Comparison of ENCODE assay signal across 19 mouse cellular contexts in the genomic region with DNA sequence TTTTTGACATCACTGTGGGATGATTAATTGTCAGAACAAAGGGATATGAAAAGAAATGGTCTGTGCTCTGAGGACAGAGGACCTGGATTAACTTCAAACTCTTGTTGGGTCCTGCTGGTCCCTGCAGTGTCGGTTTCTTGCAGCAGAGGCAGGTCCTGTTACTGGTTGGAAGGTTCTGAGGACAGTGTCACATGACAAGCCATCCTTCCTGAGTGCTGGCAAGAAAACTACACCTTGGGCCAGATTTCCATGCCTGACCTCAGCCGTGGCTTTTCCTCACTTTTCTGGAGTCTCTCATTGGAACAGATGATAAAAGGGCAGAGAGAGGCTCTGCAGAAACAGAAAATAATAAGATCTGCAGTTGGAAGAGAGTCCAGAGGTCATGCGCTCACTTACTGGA. TPM values are rescaled to one million over a fixed set of nuclear protein-coding genes. Genes with fewer than 3 reads are reported as not detected.
A peak's percentile ranks its signal among the peaks of the same experiment; 100 is the strongest.
DNase-seq lines count a peak whose midpoint lies in the region; ATAC-seq and TF ChIP-seq lines count a peak whose summit lies in the region.
"Had no signal": no experiment of that assay in that cellular context is flagged by ENCODE, and none has a peak within 500 bp of the region (broad histone marks: within the 10 kb centered on the region; RNA-seq: fewer than 3 reads in every experiment).

No protein-coding gene starts in this region.

- DNase-seq in gastrocnemius, adult 18-20 months (ENCODE audit: low spot score), result peak; percentile 32
- no peak for DNase-seq in gastrocnemius, postnatal 10 days
- DNase-seq in brain, adult 2 months (ENCODE audit: low read depth, low spot score), result peak; percentile 85
- peak; percentile 81 for DNase-seq in cerebellum, adult 9-11 months
- DNase-seq in gastrocnemius, postnatal 25 days, result peak; percentile 34
- no peak for DNase-seq in layer of hippocampus, adult 2 months (ENCODE audit: low spot score in 2 of 2)
- DNase-seq: adrenal gland, postnatal 10 days; heart, postnatal 36 days; liver; lung, adult 18-20 months; lung, postnatal 14 days; right cerebral cortex, adult 18-20 months; thymus, postnatal 14 days had no signal

- TF ChIP-seq CTCF in layer of hippocampus, adult 2 months (conservative IDR thresholded peaks at IDR 0.05), result no peak

- no peak overlapping the region for H3K4me3 ChIP-seq in layer of hippocampus, adult 2 months
- H3K4me3 ChIP-seq: embryonic facial prominence, embryonic 10.5 days; heart, embryonic 13.5 days; kidney, embryonic 15.5 days had no signal

- no peak overlapping the region for H3K27ac ChIP-seq in layer of hippocampus, adult 2 months
- H3K27ac ChIP-seq: embryonic facial prominence, embryonic 10.5 days; heart, embryonic 13.5 days; kidney, embryonic 15.5 days had no signal

- no peak for ATAC-seq in granulocyte monocyte progenitor cell, adult 5-6 weeks (replicated peaks; ENCODE audit: poor library complexity, severe bottlenecking)
- ATAC-seq: CD4-positive, CD25-positive, alpha-beta regulatory T cell, adult 4 months; Patski had no signal

RNA-seq across cellular contexts. Expression of a gene that starts 20.4 kb away (rescaled TPM):
- under 1 TPM; 0.43 to 0.80 TPM for total RNA-seq in gastrocnemius, adult 18-20 months (2021)
- total RNA-seq in gastrocnemius, postnatal 10 days (2021), result 1 to 10 TPM; 2.3 to 3.8 TPM
- under 1 TPM; 0.38 to 0.72 TPM for total RNA-seq in gastrocnemius, postnatal 25 days (2021)
- total RNA-seq in layer of hippocampus, adult 2 months (2021), result 100 to 1,000 TPM; 133 to 141 TPM
- total RNA-seq in granulocyte monocyte progenitor cell, adult 5-6 weeks (2014; fragmentation: Nextera tagmentation), result not detected in 2 replicates
- not detected in 2 replicates for total RNA-seq in granulocyte monocyte progenitor cell, adult 5-6 weeks (2017)

Comparison
In these comparisons a context has a peak if more than half of its experiments do, and no peak if none do; other contexts are left out.
1. DNase-seq: peak in gastrocnemius, adult 18-20 months (single experiment), brain, adult 2 months (single experiment), cerebellum, adult 9-11 months (single experiment) and gastrocnemius, postnatal 25 days (single experiment); none in gastrocnemius, postnatal 10 days (single experiment) and layer of hippocampus, adult 2 months (0 of 2).
2. RNA of a gene that starts 20.4 kb away (total RNA-seq): 133 to 141 TPM in layer of hippocampus, adult 2 months; 2.3 to 3.8 TPM in gastrocnemius, postnatal 10 days, 0.43 to 0.80 TPM in gastrocnemius, adult 18-20 months, 0.38 to 0.72 TPM in gastrocnemius, postnatal 25 days and not detected in granulocyte monocyte progenitor cell, adult 5-6 weeks; every median in the first group is over 10 times any median in the second.